Mouse (Mus musculus): ENCODE measurements at regions not wholly inside any gene's neighbourhood (a gene's known extent, or its start where the extent isn't known, plus 50 kb on each side); places are given as distances from the start of the nearest gene placed in this dataset.

- DNase-seq (ENCODE audit: low spot score in 2 of 2), result no peak
Observed at GRCm38 (mm10) chr4:28646154-28646553, 166.8 kb upstream of the Epha7 start.

GRCm38 (mm10) chr4:28659478-28659877 is 153.5 kb upstream of the Epha7 start:
- no peak for DNase-seq (ENCODE audit: low spot score in 2 of 2)

- DNase-seq (ENCODE audit: low spot score in 2 of 2), result peak; percentile 8 to 45
Observed at GRCm38 (mm10) chr4:28698171-28698570, 114.8 kb upstream of the Epha7 start.

GRCm38 (mm10) chr4:28700481-28700880 is 112.5 kb upstream of the Epha7 start:
- peak; percentile 40 to 62 for DNase-seq (ENCODE audit: low spot score in 2 of 2)

- no peak for DNase-seq (ENCODE audit: low spot score in 2 of 2)
Observed at GRCm38 (mm10) chr4:28703356-28703755, 109.6 kb upstream of the Epha7 start.
